16 mouse cellular contexts compared by ENCODE assay signal in the genomic region with DNA sequence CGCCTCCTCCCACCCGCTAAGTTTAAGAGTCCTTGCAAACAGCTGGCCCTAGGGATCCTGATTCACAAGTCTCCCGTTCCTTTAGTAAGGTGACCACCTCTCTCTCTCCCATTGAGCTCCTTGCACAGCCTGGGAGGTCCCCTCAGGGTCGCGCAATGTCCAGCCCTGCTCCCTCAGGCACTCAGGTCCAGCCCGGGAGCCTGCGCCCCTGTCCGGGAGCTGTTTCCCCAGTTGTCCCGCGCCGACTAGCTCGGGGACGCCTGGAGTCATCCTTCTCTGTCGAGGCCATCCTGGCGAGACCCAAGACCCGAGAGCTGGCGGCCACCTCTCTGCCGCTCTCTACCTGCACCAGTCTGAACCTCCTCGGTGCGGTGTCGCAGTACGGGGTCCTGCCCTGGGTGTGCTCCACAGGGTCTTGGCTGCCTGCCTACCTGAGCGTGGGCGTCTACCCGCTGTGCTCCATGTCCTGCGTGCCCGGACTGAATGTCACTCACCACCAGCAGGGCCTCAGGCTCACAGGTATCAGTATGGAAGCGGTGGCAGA. TPM values are rescaled to one million over a fixed set of nuclear protein-coding genes. Genes with fewer than 3 reads are reported as not detected.
DNase-seq lines count a peak whose midpoint lies in the region; ATAC-seq and TF ChIP-seq lines count a peak whose summit lies in the region.
"Had no signal": no experiment of that assay in that cellular context is flagged by ENCODE, and none has a peak within 500 bp of the region (broad histone marks: within the 10 kb centered on the region; RNA-seq: fewer than 3 reads in every experiment).

A gene (plus strand): TSS at position 51 of the 544 bp plus-strand sequence.

- no peak for DNase-seq in heart, adult 8-10 months (ENCODE audit: low spot score)
- DNase-seq in kidney, postnatal 0 days (ENCODE audit: low spot score): no peak
- no peak for DNase-seq in kidney, adult 2 months
- DNase-seq in left cerebral cortex, adult 2 months (ENCODE audit: extremely low spot score in 1 of 2, low spot score in 2 of 2): no peak
- no peak for DNase-seq in frontal cortex, postnatal 25 days (ENCODE audit: low spot score in 2 of 2)
- DNase-seq: adrenal gland, postnatal 10 days; cerebellum, adult 11 months; forebrain, postnatal 0 days; kidney, adult 8-10 months; thymus, postnatal 4 days had no signal

- no peak within 1 kb of the TSS for H3K27ac ChIP-seq in heart, embryonic 11.5 days (ENCODE audit: low read depth, low read length)
- H3K27ac ChIP-seq in kidney, postnatal 0 days: no peak within 1 kb of the TSS
- H3K27ac ChIP-seq in kidney, adult 2 months (ENCODE audit: insufficient read depth, low read depth, low read length): no peak within 1 kb of the TSS
- H3K27ac ChIP-seq in intestine, embryonic 15.5 days: no peak within 1 kb of the TSS
- no peak within 1 kb of the TSS for H3K27ac ChIP-seq in left cerebral cortex, adult 2 months

- no peak for TF ChIP-seq POLR2A in kidney, adult 2 months (IDR thresholded peaks at IDR 0.05; ENCODE audit: low read depth, low read length)

- H3K4me3 ChIP-seq in heart, embryonic 11.5 days (ENCODE audit: low read depth, low read length): 0 out of 2 replicates have a peak within 1 kb of the TSS, but pooled peaks have one; percentile 4
- no peak within 1 kb of the TSS for H3K4me3 ChIP-seq in kidney, postnatal 0 days (replicated peaks; ENCODE audit: low read depth, low read length)
- H3K4me3 ChIP-seq in kidney, adult 2 months (ENCODE audit: insufficient read depth, low read depth, low read length): no peak within 1 kb of the TSS
- H3K4me3 ChIP-seq in E14TG2a.4 (replicated peaks; ENCODE audit: low read length): peak within 1 kb of the TSS; percentile 71
- no peak within 1 kb of the TSS for H3K4me3 ChIP-seq in intestine, embryonic 15.5 days (replicated peaks)
- H3K4me3 ChIP-seq in left cerebral cortex, adult 2 months: no peak within 1 kb of the TSS

- H3K27me3 ChIP-seq in heart, embryonic 11.5 days (ENCODE audit: control insufficient read depth, insufficient read depth, low read length): peaks cover 30% of the 10 kb centered on the region
- H3K27me3 ChIP-seq in kidney, postnatal 0 days (ENCODE audit: insufficient read depth, low read length): no peaks in the 10 kb centered on the region
- H3K27me3 ChIP-seq in kidney, adult 2 months (replicated peaks; ENCODE audit: control insufficient read depth, insufficient read depth, low read length): no peaks in the 10 kb centered on the region
- peaks cover 66% of the 10 kb centered on the region for H3K27me3 ChIP-seq in E14TG2a.4 (ENCODE audit: insufficient read depth, low read length)
- peaks cover 13% of the 10 kb centered on the region for H3K27me3 ChIP-seq in intestine, embryonic 15.5 days (replicated peaks)

- intact Hi-C loops in left cerebral cortex, adult 2 months (cut with DNase I): no loop called here

- H3K4me1 ChIP-seq in heart, embryonic 11.5 days (ENCODE audit: control insufficient read depth, insufficient read depth, low read length): peaks cover 2% of the 10 kb centered on the region; the same call in 1 of the 2 replicates
- no peaks in the 10 kb centered on the region for H3K4me1 ChIP-seq in kidney, postnatal 0 days (replicated peaks; ENCODE audit: insufficient read depth, low read length)
- H3K4me1 ChIP-seq in kidney, adult 2 months (ENCODE audit: control insufficient read depth, insufficient read depth, low read length): no peaks in the 10 kb centered on the region
- H3K4me1 ChIP-seq in E14TG2a.4 (replicated peaks; ENCODE audit: low read depth, low read length): peaks cover 22% of the 10 kb centered on the region
- no peaks in the 10 kb centered on the region for H3K4me1 ChIP-seq in intestine, embryonic 15.5 days (replicated peaks)

- H3K9me3 ChIP-seq in heart, embryonic 11.5 days (replicated peaks; ENCODE audit: control insufficient read depth, low read length): no peaks in the 10 kb centered on the region
- H3K9me3 ChIP-seq in kidney, postnatal 0 days (replicated peaks; ENCODE audit: low read length): no peaks in the 10 kb centered on the region
- no peaks in the 10 kb centered on the region for H3K9me3 ChIP-seq in E14TG2a.4 (ENCODE audit: low read length)
- H3K9me3 ChIP-seq in intestine, embryonic 15.5 days: no peaks in the 10 kb centered on the region

- H3K36me3 ChIP-seq in heart, embryonic 11.5 days (ENCODE audit: control insufficient read depth, insufficient read depth, low read length): no peaks in the 10 kb centered on the region
- H3K36me3 ChIP-seq in kidney, postnatal 0 days (ENCODE audit: insufficient read depth, low read length): no peaks in the 10 kb centered on the region
- no peaks in the 10 kb centered on the region for H3K36me3 ChIP-seq in kidney, adult 2 months (ENCODE audit: control insufficient read depth, insufficient read depth, low read length)
- H3K36me3 ChIP-seq in E14TG2a.4 (ENCODE audit: insufficient read depth, low read length): no peaks in the 10 kb centered on the region
- H3K36me3 ChIP-seq in intestine, embryonic 15.5 days: no peaks in the 10 kb centered on the region

- no peak for TF ChIP-seq CTCF in kidney, postnatal 0 days (IDR thresholded peaks at IDR 0.05; ENCODE audit: low read depth)
- TF ChIP-seq CTCF in kidney, adult 2 months (conservative IDR thresholded peaks at IDR 0.05; ENCODE audit: insufficient read depth, insufficient read length, low read depth, low read length): no peak
- TF ChIP-seq CTCF in E14TG2a.4 (conservative IDR thresholded peaks at IDR 0.05; ENCODE audit: low read length): no peak
- TF ChIP-seq CTCF in left cerebral cortex, adult 2 months (IDR thresholded peaks at IDR 0.05): no peak

- peak within 1 kb of the TSS; percentile 46 for H3K4me2 ChIP-seq in heart, embryonic 11.5 days
- H3K4me2 ChIP-seq in kidney, postnatal 0 days (ENCODE audit: low read length): peak within 1 kb of the TSS; percentile 35
- H3K4me2 ChIP-seq in intestine, embryonic 15.5 days (replicated peaks): 0 out of 2 replicates have a peak within 1 kb of the TSS, but pooled peaks have one; percentile 17

- no peak within 1 kb of the TSS for H3K9ac ChIP-seq in heart, embryonic 11.5 days (ENCODE audit: low read depth, low read length)
- 0 out of 2 replicates have a peak within 1 kb of the TSS, but pooled peaks have one; percentile 37 for H3K9ac ChIP-seq in kidney, postnatal 0 days (ENCODE audit: low read depth, low read length)
- H3K9ac ChIP-seq in intestine, embryonic 15.5 days: no peak within 1 kb of the TSS; the same call in 1 of the 2 replicates
- H3K9ac ChIP-seq: forebrain, postnatal 0 days had no signal

- ATAC-seq in heart, embryonic 11.5 days (replicated peaks; ENCODE audit: insufficient number of reproducible peaks, low FRiP score, low TSS enrichment): no peak
- no peak; the same call in 1 of the 2 replicates for ATAC-seq in kidney, postnatal 0 days (replicated peaks; ENCODE audit: low FRiP score, low read depth)
- 0 out of 2 replicates have a peak, but pooled peaks have one; percentile 23 for ATAC-seq in intestine, embryonic 15.5 days
- ATAC-seq: forebrain, postnatal 0 days had no signal

- 8% methylated on average over 28 of the region's 28 CpGs for WGBS in heart, embryonic 11.5 days (ENCODE audit: insufficient replicate concordance)
- WGBS in kidney, postnatal 0 days: 13% methylated on average over 28 of the region's 28 CpGs
- WGBS in kidney, adult 2 months: 19% methylated on average over 28 of the region's 28 CpGs
- WGBS in intestine, embryonic 15.5 days: 18% methylated on average over 28 of the region's 28 CpGs

RNA-seq across cellular contexts. Expression of the gene that starts here (rescaled TPM):
- not detected in 2 replicates for polyA plus RNA-seq in heart, embryonic 11.5 days (2014; fragmentation: Nextera tagmentation; extraction: Ambion mirVana)
- not detected for total RNA-seq in heart, adult 8-10 months (2022)
- not detected in 2 replicates for polyA plus RNA-seq in kidney, postnatal 0 days (2015; fragmentation: Nextera tagmentation; extraction: Ambion mirVana)
- polyA plus RNA-seq in kidney, adult 2 months (2012; rRNA removed): not detected in 2 replicates
- not detected in 2 replicates for polyA plus RNA-seq in intestine, embryonic 15.5 days (2015; fragmentation: Nextera tagmentation; extraction: Ambion mirVana)
- total RNA-seq in left cerebral cortex, adult 2 months (2021): not detected
- total RNA-seq: adrenal gland, postnatal 10 days; forebrain, postnatal 0 days; granulocyte monocyte progenitor cell, adult 5-6 weeks had no signal
- polyA plus RNA-seq: cortical plate, adult 2 months; forebrain, postnatal 0 days; liver, embryonic 16.5 days had no signal

Comparison
In these comparisons a context has a peak if more than half of its experiments do, and no peak if none do; other contexts are left out.
1. Peak in ATAC-seq and H3K4me2 ChIP-seq in intestine, embryonic 15.5 days; RNA of the gene not detected or under 1 TPM.
2. H3K4me3 ChIP-seq: peak in heart, embryonic 11.5 days (single experiment) and E14TG2a.4 (single experiment); none in kidney, postnatal 0 days (single experiment), kidney, adult 2 months (single experiment), intestine, embryonic 15.5 days (single experiment) and left cerebral cortex, adult 2 months (single experiment).
3. Peak in every context shown above with its lines, with median percentiles within 50 percentile points of each other: H3K4me2 ChIP-seq.